Mouse (Mus musculus) ES-E14 (cell line): Measurements from ENCODE around the gene Primpol. TPM values are rescaled to one million over a fixed set of nuclear protein-coding genes. Genes with fewer than 3 reads are reported as not detected.
"Not testable (repeated sequence)": the region's sequence is repeated elsewhere in the genome, so short reads cannot be mapped to it uniquely, and the experiment has no call there.

Source experiments
- DNase-seq: peaks from one replicate; pipeline ENCODE4 v3.0.0-alpha.2; 2013; ENCODE audit warnings: low read depth, low spot score
- H3K27ac ChIP-seq: 2 replicates; pipeline ENCODE4 v1.5.1; 2012; ENCODE audit warnings: low read depth, mild to moderate bottlenecking, low read length, moderate library complexity, mixed read lengths; ENCODE audit not compliant: poor library complexity, insufficient read depth, severe bottlenecking
- H3K36me3 ChIP-seq: 2 replicates; pipeline ENCODE4 v1.6.1; 2012; ENCODE audit warnings: mild to moderate bottlenecking, low read length, moderate library complexity, mixed read lengths; ENCODE audit not compliant: control insufficient read depth, poor library complexity, insufficient read depth, severe bottlenecking
- H3K4me1 ChIP-seq, 2 experiments: fragments of 150-350 bp in 1 of 2; sonication (generic) in 1 of 2; 2 replicates each; pipeline ENCODE4 v1.6.1; 2012; ENCODE audit warnings: low read length in 2 of 2, mild to moderate bottlenecking in 1 of 2, mixed read lengths in 1 of 2; ENCODE audit not compliant: control insufficient read depth in 2 of 2, insufficient read depth in 2 of 2, poor library complexity in 1 of 2
- H3K4me3 ChIP-seq, 2 experiments: fragments of 150-350 bp in 1 of 2; sonication (generic) in 1 of 2; 2 replicates each; pipeline ENCODE4 v1.5.1; 2012; ENCODE audit warnings: low read length in 2 of 2, low read depth in 1 of 2, mild to moderate bottlenecking in 1 of 2, mixed read lengths in 1 of 2; ENCODE audit not compliant: insufficient read depth in 1 of 2, poor library complexity in 1 of 2, severe bottlenecking in 1 of 2
- H3K9ac ChIP-seq: 2 replicates; pipeline ENCODE4 v1.6.1; 2012; ENCODE audit warnings: low read depth, mild to moderate bottlenecking, low read length, mixed read lengths; ENCODE audit not compliant: poor library complexity, insufficient read depth, severe bottlenecking
- H3K9me3 ChIP-seq: fragments of 150-350 bp; sonication (generic); 2 replicates; pipeline ENCODE4 v1.6.1; 2012; ENCODE audit warnings: low read depth, mild to moderate bottlenecking, low read length; ENCODE audit not compliant: control insufficient read depth, insufficient read depth
- CHD2 ChIP-seq: IDR thresholded peaks from 2 replicates; pipeline ENCODE4 v1.6.1; 2014; ENCODE audit warnings: mild to moderate bottlenecking, low read depth, low read length, inconsistent platforms
- HCFC1 ChIP-seq: IDR thresholded peaks from 2 replicates; pipeline ENCODE4 v1.6.1; 2012; ENCODE audit warnings: low read length, inconsistent platforms, borderline replicate concordance; ENCODE audit not compliant: insufficient read depth
- MAFK ChIP-seq: IDR thresholded peaks from 2 replicates; pipeline ENCODE4 v1.6.1; 2014; ENCODE audit warnings: mild to moderate bottlenecking, low read depth, low read length, inconsistent platforms; ENCODE audit not compliant: insufficient read depth
- ZC3H11A ChIP-seq: IDR thresholded peaks from 2 replicates; pipeline ENCODE4 v1.6.1; 2012; ENCODE audit warnings: low read depth, mild to moderate bottlenecking, inconsistent platforms, low read length, borderline replicate concordance
- ZNF384 ChIP-seq: IDR thresholded peaks from 2 replicates; pipeline ENCODE4 v1.6.1; 2012; ENCODE audit warnings: low read depth, low read length, inconsistent platforms
- in situ Hi-C, 2 experiments: fragments of 600-800 bp; cut with MboI; formaldehyde crosslinking; loops; one replicate each; pipeline ENCODE4 v1.15.1; 2025; ENCODE audit warnings: low sequenced_read_pairs in 2 of 2, inconsistent platforms in 1 of 2; ENCODE audit not compliant: unreplicated experiment in 2 of 2
- total RNA-seq: library from RNA; depleted of rRNA; stranded (reverse); fragments of 300-350 nt; gene quantifications from 2 replicates; pipeline ENCODE4 v1.2.3, GENCODE M21; 2012

Primpol gene
- total RNA-seq, 1 experiment = 6.6 TPM

GRCm38 (mm10) chr8:46588663-46589062 is 28.3 kb downstream of the Primpol start:
- Histone ChIP-seq H3K36me3 (peaks cover 8% of the 10 kb centered on the region; the same call in 1 of the 2 replicates), H3K4me1 (peaks cover 0 to 3% of the 10 kb centered on the region in 2 experiments; a peak in 2 of 4 replicates), H3K4me3 (no peak overlapping the region), H3K9me3 (no peaks in the 10 kb centered on the region), H3K9ac (no peak overlapping the region), H3K27ac (no peak overlapping the region)
- no peak for DNase-seq
- in situ Hi-C loops = no loop called here
- no peak for TF ChIP-seq CHD2
- TF ChIP-seq HCFC1 = no peak
- TF ChIP-seq MAFK = no peak
- no peak for TF ChIP-seq ZC3H11A
- no peak for TF ChIP-seq ZNF384

- no peak for TF ChIP-seq ZNF384
- no peak overlapping the region for H3K9ac ChIP-seq
- H3K36me3 ChIP-seq = peaks cover 3% of the 10 kb centered on the region; the same call in 1 of the 2 replicates
- no peaks in the 10 kb centered on the region for H3K9me3 ChIP-seq
- no peak for DNase-seq
- H3K4me1 ChIP-seq = peaks cover 0 to 3% of the 10 kb centered on the region in 2 experiments; a peak in 2 of 4 replicates
- in situ Hi-C loops = no loop called here
- no peak overlapping the region for H3K4me3 ChIP-seq
- no peak overlapping the region for H3K27ac ChIP-seq
These were observed 29.1 kb downstream of the Primpol start for GRCm38 (mm10) chr8:46587911-46588310.

- H3K4me3 ChIP-seq = no peak overlapping the region
- no peak overlapping the region for H3K9ac ChIP-seq
- H3K9me3 ChIP-seq = no peaks in the 10 kb centered on the region
- peaks cover 0 to 3% of the 10 kb centered on the region in 2 experiments; a peak in 2 of 4 replicates for H3K4me1 ChIP-seq
- in situ Hi-C loops = no loop called here
- TF ChIP-seq ZNF384 (no peak), MAFK (no peak), CHD2 (no peak), ZC3H11A (no peak), HCFC1 (no peak)
- H3K36me3 ChIP-seq = peaks cover 3% of the 10 kb centered on the region
- H3K27ac ChIP-seq = no peak overlapping the region
- no peak for DNase-seq
These were observed 31.4 kb downstream of the Primpol start for GRCm38 (mm10) chr8:46585576-46585975.

DNA sequence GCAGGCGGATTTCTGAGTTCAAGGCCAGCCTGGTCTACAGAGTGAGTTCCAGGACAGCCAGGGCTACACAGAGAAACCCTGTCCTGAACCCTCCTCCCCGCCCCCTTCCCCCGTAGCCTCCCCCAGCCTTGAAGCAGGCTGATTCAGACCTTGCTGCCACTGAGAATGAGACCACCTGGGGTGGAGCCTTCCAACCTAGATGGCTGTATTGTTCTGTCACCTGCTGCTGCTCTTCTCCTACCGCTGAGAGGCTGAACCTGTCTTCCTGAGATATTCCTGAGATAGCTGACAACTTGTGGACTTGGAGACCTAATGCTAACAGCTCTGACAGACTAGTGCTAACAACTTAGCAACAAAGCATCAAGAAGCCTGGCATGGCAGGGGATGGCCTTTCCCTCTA is 32.7 kb downstream of the Primpol start:
- in situ Hi-C loops, H3K9me3 ChIP-seq, H3K36me3 ChIP-seq, H3K4me1 ChIP-seq, H3K4me3 ChIP-seq, H3K27ac ChIP-seq, H3K9ac ChIP-seq: not testable (repeated sequence)
- DNase-seq = peak; percentile 43

DNA sequence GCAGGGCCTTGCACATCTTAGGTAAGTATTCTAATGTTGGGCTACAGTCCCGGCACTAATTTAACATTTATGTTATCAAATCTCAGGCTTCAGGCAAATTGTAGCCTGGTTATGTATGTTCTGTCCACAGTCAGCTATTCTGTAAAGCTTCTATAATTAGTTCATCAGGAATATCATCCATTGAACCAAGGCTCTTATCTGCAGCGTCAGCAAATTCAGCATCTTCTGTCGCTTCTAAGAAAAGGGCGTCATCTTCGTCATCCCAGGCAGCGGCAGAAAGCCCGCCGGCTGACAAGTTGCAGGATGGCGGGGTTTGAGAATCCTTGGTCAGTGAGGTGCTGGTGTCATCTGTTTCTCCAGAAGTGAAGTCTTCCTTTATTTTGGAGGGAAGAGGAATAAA is 38.2 kb downstream of the Primpol start:
- DNase-seq = no peak
- peaks cover 3 to 6% of the 10 kb centered on the region in 2 experiments; a peak in 3 of 4 replicates for H3K4me1 ChIP-seq
- no peak overlapping the region for H3K4me3 ChIP-seq
- H3K27ac ChIP-seq = no peak overlapping the region
- H3K36me3 ChIP-seq = peaks cover 24% of the 10 kb centered on the region
- in situ Hi-C loops = no loop called here
- H3K9ac ChIP-seq = no peak overlapping the region
- H3K9me3 ChIP-seq = no peaks in the 10 kb centered on the region
- TF ChIP-seq MAFK (peak; percentile 83), CHD2 (no peak)
